Comparison of ENCODE assay signal across 20 mouse cellular contexts in genomic region chr5:69207713-69208112, GRCm38 (mm10).
DNase-seq lines count a peak whose midpoint lies in the region; ATAC-seq and TF ChIP-seq lines count a peak whose summit lies in the region.
"Had no signal": no experiment of that assay in that cellular context is flagged by ENCODE, and none has a peak within 500 bp of the region (broad histone marks: within the 10 kb centered on the region; RNA-seq: fewer than 3 reads in every experiment).

No protein-coding gene starts in this region.

- no peaks in the 10 kb centered on the region for H3K36me3 ChIP-seq in forebrain, postnatal 0 days (ENCODE audit: insufficient read depth)
- H3K36me3 ChIP-seq: embryonic facial prominence, embryonic 12.5 days; heart, embryonic 13.5 days; hindbrain, embryonic 12.5 days had no signal

- no peaks in the 10 kb centered on the region for H3K9me3 ChIP-seq in forebrain, postnatal 0 days (ENCODE audit: low read length)
- H3K9me3 ChIP-seq: embryonic facial prominence, embryonic 12.5 days; heart, embryonic 13.5 days; hindbrain, embryonic 12.5 days had no signal

- no peak overlapping the region for H3K9ac ChIP-seq in forebrain, postnatal 0 days
- H3K9ac ChIP-seq: embryonic facial prominence, embryonic 12.5 days; heart, embryonic 13.5 days; hindbrain, embryonic 12.5 days had no signal

- no peaks in the 10 kb centered on the region for H3K27me3 ChIP-seq in forebrain, postnatal 0 days (ENCODE audit: insufficient read depth, low read length)
- H3K27me3 ChIP-seq: embryonic facial prominence, embryonic 12.5 days; heart, embryonic 13.5 days; hindbrain, embryonic 12.5 days had no signal

- no peak for DNase-seq in cerebellum, postnatal 4 days (ENCODE audit: low spot score in 2 of 2)
- DNase-seq in cerebellum, adult 18-20 months, result peak; percentile 30 to 34
- DNase-seq in cerebellum, adult 9-11 months, result peak; percentile 52
- no peak for DNase-seq in lung, postnatal 14 days
- no peak for DNase-seq in kidney, adult 8-10 months
- DNase-seq in forebrain, postnatal 0 days, result no peak
- DNase-seq: adrenal gland, postnatal 10 days; gastrocnemius, adult 2 months; gastrocnemius, postnatal 25 days; heart, postnatal 4 days; kidney, adult 9 months had no signal

- no peaks in the 10 kb centered on the region for H3K4me1 ChIP-seq in forebrain, postnatal 0 days (ENCODE audit: insufficient read depth)
- H3K4me1 ChIP-seq: embryonic facial prominence, embryonic 12.5 days; hindbrain, embryonic 12.5 days had no signal

- WGBS in forebrain, postnatal 0 days, result 75% methylated on average over 2 of the region's 2 CpGs

- H3K4me3 ChIP-seq in forebrain, postnatal 0 days (ENCODE audit: low read depth, low read length), result no peak overlapping the region
- H3K4me3 ChIP-seq: embryonic facial prominence, embryonic 12.5 days; gastrocnemius, adult 2 months; heart, embryonic 13.5 days; hindbrain, embryonic 12.5 days had no signal

- H3K4me2 ChIP-seq in forebrain, postnatal 0 days (ENCODE audit: low read depth), result no peak overlapping the region
- H3K4me2 ChIP-seq: embryonic facial prominence, embryonic 12.5 days; heart, embryonic 13.5 days; hindbrain, embryonic 12.5 days had no signal

- ATAC-seq in cerebellum, adult (ENCODE audit: insufficient number of reproducible peaks, low FRiP score, low TSS enrichment), result peak; percentile 84
- ATAC-seq in monocyte, adult 5-6 weeks (replicated peaks; ENCODE audit: insufficient number of reproducible peaks, low FRiP score, low TSS enrichment, poor library complexity, severe bottlenecking), result 0 out of 2 replicates have a peak, but pooled peaks have one; percentile 47
- ATAC-seq in forebrain, postnatal 0 days, result no peak
- ATAC-seq: forebrain, embryonic 16.5 days; hindbrain, embryonic 16.5 days; inflammation-experienced regulatory T-cells, adult 6 months; intestine, postnatal 0 days had no signal

- H3K27ac ChIP-seq in forebrain, postnatal 0 days (ENCODE audit: low read depth, low read length), result no peak overlapping the region
- H3K27ac ChIP-seq: embryonic facial prominence, embryonic 12.5 days; gastrocnemius, adult 2 months; heart, embryonic 13.5 days; hindbrain, embryonic 12.5 days had no signal

- no peak for TF ChIP-seq CTCF in forebrain, postnatal 0 days (IDR thresholded peaks at IDR 0.05; ENCODE audit: low read depth)

Comparison
In these comparisons a context has a peak if more than half of its experiments do, and no peak if none do; other contexts are left out.
1. DNase-seq: peak in cerebellum, adult 18-20 months (2 of 2) and cerebellum, adult 9-11 months (single experiment); none in cerebellum, postnatal 4 days (0 of 2), lung, postnatal 14 days (single experiment), kidney, adult 8-10 months (0 of 2) and forebrain, postnatal 0 days (single experiment).